Mouse (Mus musculus): ENCODE results near the gene Plekhj1. TPM values are rescaled to one million over a fixed set of nuclear protein-coding genes. Genes with fewer than 3 reads are reported as not detected.

Gene Plekhj1
- polyA plus RNA-seq, 1 experiment from 2014 or later, result 107 TPM

GRCm38 (mm10) chr10:80810084-80810483 is 11.7 kb upstream of the Plekhj1 start:
- peaks cover 27% of the 10 kb centered on the region for H3K4me1 ChIP-seq (ENCODE audit: control insufficient read depth, insufficient read depth, low read length)
- WGBS, result 5% methylated on average over 19 of the region's 20 CpGs
- no peak overlapping the region for H3K27ac ChIP-seq (replicated peaks; ENCODE audit: low read depth, low read length)
- no peak for ATAC-seq (ENCODE audit: low FRiP score, low TSS enrichment)
- no peak for DNase-seq
- peaks cover 17% of the 10 kb centered on the region for H3K27me3 ChIP-seq (ENCODE audit: control insufficient read depth, insufficient read depth, low read length)
- no peak overlapping the region for H3K9ac ChIP-seq (replicated peaks; ENCODE audit: low read length)
- no peak overlapping the region for H3K4me2 ChIP-seq (ENCODE audit: low read length)
- no peaks in the 10 kb centered on the region for H3K9me3 ChIP-seq (ENCODE audit: control insufficient read depth, low read length)
- peaks cover 5% of the 10 kb centered on the region for H3K36me3 ChIP-seq (ENCODE audit: control insufficient read depth, insufficient read depth, low read length)
- H3K4me3 ChIP-seq (replicated peaks; ENCODE audit: low read depth, low read length), result no peak overlapping the region

GRCm38 (mm10) chr10:80808985-80809632 is 10.7 kb upstream of the Plekhj1 start:
- peaks cover 15% of the 10 kb centered on the region for H3K36me3 ChIP-seq (ENCODE audit: control insufficient read depth, insufficient read depth, low read length)
- WGBS, result 5% methylated on average over 18 of the region's 18 CpGs
- H3K9me3 ChIP-seq (ENCODE audit: control insufficient read depth, low read length), result no peaks in the 10 kb centered on the region
- H3K9ac ChIP-seq (replicated peaks; ENCODE audit: low read length), result no peak overlapping the region
- ATAC-seq (ENCODE audit: low FRiP score, low TSS enrichment), result no peak
- peaks cover 27% of the 10 kb centered on the region for H3K4me1 ChIP-seq (ENCODE audit: control insufficient read depth, insufficient read depth, low read length)
- peak overlapping the region; percentile 7 for H3K4me3 ChIP-seq (replicated peaks; ENCODE audit: low read depth, low read length)
- H3K27me3 ChIP-seq (ENCODE audit: control insufficient read depth, insufficient read depth, low read length), result peaks cover 17% of the 10 kb centered on the region
- DNase-seq, result no peak
- H3K4me2 ChIP-seq (ENCODE audit: low read length), result peak overlapping the region; percentile 34
- no peak overlapping the region for H3K27ac ChIP-seq (replicated peaks; ENCODE audit: low read depth, low read length)

GRCm38 (mm10) chr10:80808099-80808984 is 9.9 kb upstream of the Plekhj1 start:
- H3K4me2 ChIP-seq (ENCODE audit: low read length), result peak overlapping the region; percentile 95
- H3K4me3 ChIP-seq (replicated peaks; ENCODE audit: low read depth, low read length), result peak overlapping the region; percentile 48
- no peak overlapping the region for H3K27ac ChIP-seq (replicated peaks; ENCODE audit: low read depth, low read length)
- WGBS, result 14% methylated on average over 40 of the region's 40 CpGs
- H3K27me3 ChIP-seq (ENCODE audit: control insufficient read depth, insufficient read depth, low read length), result peaks cover 17% of the 10 kb centered on the region
- no peak overlapping the region for H3K9ac ChIP-seq (replicated peaks; ENCODE audit: low read length)
- peaks cover 27% of the 10 kb centered on the region for H3K4me1 ChIP-seq (ENCODE audit: control insufficient read depth, insufficient read depth, low read length)
- DNase-seq (no peak), ATAC-seq (ENCODE audit: low FRiP score, low TSS enrichment) (no peak)
- peaks cover 23% of the 10 kb centered on the region for H3K36me3 ChIP-seq (ENCODE audit: control insufficient read depth, insufficient read depth, low read length)
- H3K9me3 ChIP-seq (ENCODE audit: control insufficient read depth, low read length), result no peaks in the 10 kb centered on the region

- peak overlapping the region; percentile 95 for H3K4me2 ChIP-seq (ENCODE audit: low read length)
- peak overlapping the region; percentile 89 for H3K27ac ChIP-seq (replicated peaks; ENCODE audit: low read depth, low read length)
- ATAC-seq (ENCODE audit: low FRiP score, low TSS enrichment) (peak; percentile 84), DNase-seq (peak; percentile 92)
- H3K4me1 ChIP-seq (ENCODE audit: control insufficient read depth, insufficient read depth, low read length), result peaks cover 27% of the 10 kb centered on the region
- peak overlapping the region; percentile 48 for H3K4me3 ChIP-seq (replicated peaks; ENCODE audit: low read depth, low read length)
- H3K36me3 ChIP-seq (ENCODE audit: control insufficient read depth, insufficient read depth, low read length), result peaks cover 35% of the 10 kb centered on the region
- peaks cover 17% of the 10 kb centered on the region for H3K27me3 ChIP-seq (ENCODE audit: control insufficient read depth, insufficient read depth, low read length)
- peak overlapping the region; percentile 72 for H3K9ac ChIP-seq (replicated peaks; ENCODE audit: low read length)
- WGBS, result 1% methylated on average over 58 of the region's 58 CpGs
- H3K9me3 ChIP-seq (ENCODE audit: control insufficient read depth, low read length), result no peaks in the 10 kb centered on the region
Observed at GRCm38 (mm10) chr10:80807057-80807627, 8.7 kb upstream of the Plekhj1 start.

- no peaks in the 10 kb centered on the region for H3K9me3 ChIP-seq (ENCODE audit: control insufficient read depth, low read length)
- peaks cover 41% of the 10 kb centered on the region for H3K36me3 ChIP-seq (ENCODE audit: control insufficient read depth, insufficient read depth, low read length)
- H3K4me2 ChIP-seq (ENCODE audit: low read length), result peak overlapping the region; percentile 95
- H3K9ac ChIP-seq (replicated peaks; ENCODE audit: low read length), result peak overlapping the region; percentile 72
- peak overlapping the region; percentile 89 for H3K27ac ChIP-seq (replicated peaks; ENCODE audit: low read depth, low read length)
- H3K27me3 ChIP-seq (ENCODE audit: control insufficient read depth, insufficient read depth, low read length), result peaks cover 17% of the 10 kb centered on the region
- ATAC-seq (ENCODE audit: low FRiP score, low TSS enrichment) (peak; percentile 16; the same call in 1 of the 2 replicates), DNase-seq (no peak)
- H3K4me1 ChIP-seq (ENCODE audit: control insufficient read depth, insufficient read depth, low read length), result peaks cover 27% of the 10 kb centered on the region
- peak overlapping the region; percentile 48 for H3K4me3 ChIP-seq (replicated peaks; ENCODE audit: low read depth, low read length)
- 36% methylated on average over 33 of the region's 34 CpGs for WGBS
Observed at GRCm38 (mm10) chr10:80806341-80807056, 8.1 kb upstream of the Plekhj1 start.

GRCm38 (mm10) chr10:80805925-80806324 is 7.5 kb upstream of the Plekhj1 start:
- peaks cover 17% of the 10 kb centered on the region for H3K27me3 ChIP-seq (ENCODE audit: control insufficient read depth, insufficient read depth, low read length)
- H3K9me3 ChIP-seq (ENCODE audit: control insufficient read depth, low read length), result no peaks in the 10 kb centered on the region
- H3K4me2 ChIP-seq (ENCODE audit: low read length), result 0 out of 2 replicates have a peak overlapping the region, but pooled peaks have one; percentile 8
- DNase-seq, result peak; percentile 74
- no peak overlapping the region for H3K27ac ChIP-seq (replicated peaks; ENCODE audit: low read depth, low read length)
- peaks cover 27% of the 10 kb centered on the region for H3K4me1 ChIP-seq (ENCODE audit: control insufficient read depth, insufficient read depth, low read length)
- 7% methylated on average over 3 of the region's 3 CpGs for WGBS
- peaks cover 47% of the 10 kb centered on the region for H3K36me3 ChIP-seq (ENCODE audit: control insufficient read depth, insufficient read depth, low read length)
- no peak for ATAC-seq (ENCODE audit: low FRiP score, low TSS enrichment)
- peak overlapping the region; percentile 48; the same call in 1 of the 2 replicates for H3K4me3 ChIP-seq (replicated peaks; ENCODE audit: low read depth, low read length)
- H3K9ac ChIP-seq (replicated peaks; ENCODE audit: low read length), result peak overlapping the region; percentile 72

GRCm38 (mm10) chr10:80805322-80805721 is 6.9 kb upstream of the Plekhj1 start:
- 83% methylated on average over 5 of the region's 5 CpGs for WGBS
- no peak for DNase-seq

GRCm38 (mm10) chr10:80804916-80805315 is 6.5 kb upstream of the Plekhj1 start, which contains the start of gene Amh:
Gene Amh, plus strand, starts transcription at chr10:80805243.
- Histone ChIP-seq H3K4me3 (replicated peaks; ENCODE audit: low read depth, low read length) (peak within 1 kb of the TSS; percentile 48; the same call in 1 of the 2 replicates), H3K9me3 (ENCODE audit: control insufficient read depth, low read length) (no peaks in the 10 kb centered on the region), H3K36me3 (ENCODE audit: control insufficient read depth, insufficient read depth, low read length) (peaks cover 52% of the 10 kb centered on the region), H3K9ac (replicated peaks; ENCODE audit: low read length) (peak within 1 kb of the TSS; percentile 72), H3K4me2 (ENCODE audit: low read length) (0 out of 2 replicates have a peak within 1 kb of the TSS, but pooled peaks have one; percentile 8), H3K27ac (replicated peaks; ENCODE audit: low read depth, low read length) (no peak within 1 kb of the TSS), H3K4me1 (ENCODE audit: control insufficient read depth, insufficient read depth, low read length) (peaks cover 31% of the 10 kb centered on the region), H3K27me3 (ENCODE audit: control insufficient read depth, insufficient read depth, low read length) (peaks cover 9% of the 10 kb centered on the region)
- ATAC-seq (ENCODE audit: low FRiP score, low TSS enrichment) (no peak), DNase-seq (no peak)
- WGBS, result 70% methylated on average over 6 of the region's 6 CpGs

More at GRCm38 (mm10) chr10:80805322-80805721, 6.9 kb upstream of the Plekhj1 start:
- Histone ChIP-seq H3K27ac (replicated peaks; ENCODE audit: low read depth, low read length) (no peak overlapping the region), H3K4me1 (ENCODE audit: control insufficient read depth, insufficient read depth, low read length) (peaks cover 27% of the 10 kb centered on the region), H3K4me3 (replicated peaks; ENCODE audit: low read depth, low read length) (no peak overlapping the region), H3K4me2 (ENCODE audit: low read length) (no peak overlapping the region), H3K36me3 (ENCODE audit: control insufficient read depth, insufficient read depth, low read length) (peaks cover 48% of the 10 kb centered on the region), H3K27me3 (ENCODE audit: control insufficient read depth, insufficient read depth, low read length) (peaks cover 13% of the 10 kb centered on the region), H3K9ac (replicated peaks; ENCODE audit: low read length) (no peak overlapping the region), H3K9me3 (ENCODE audit: control insufficient read depth, low read length) (no peaks in the 10 kb centered on the region)
- no peak for ATAC-seq (ENCODE audit: low FRiP score, low TSS enrichment)
